ENCODE assay signal across 8 mouse cellular contexts in genomic region chr6:94773604-94774486, GRCm38 (mm10).
A peak's percentile ranks its signal among the peaks of the same experiment; 100 is the strongest.
DNase-seq lines count a peak whose midpoint lies in the region; ATAC-seq and TF ChIP-seq lines count a peak whose summit lies in the region.

No protein-coding gene starts in this region.

- peak; percentile 89 for ATAC-seq in hindbrain, embryonic 11.5 days (ENCODE audit: low FRiP score)
- ATAC-seq in cerebellum, adult (ENCODE audit: insufficient number of reproducible peaks, low FRiP score, low TSS enrichment) = no peak

- H3K9me3 ChIP-seq in hindbrain, embryonic 11.5 days (ENCODE audit: control insufficient read depth, low read length) = no peaks in the 10 kb centered on the region
- H3K9me3 ChIP-seq in midbrain, embryonic 10.5 days (replicated peaks) = no peaks in the 10 kb centered on the region; the same call in 1 of the 2 replicates

- no peaks in the 10 kb centered on the region for H3K36me3 ChIP-seq in hindbrain, embryonic 11.5 days (ENCODE audit: control insufficient read depth, insufficient read depth, low read length)
- H3K36me3 ChIP-seq in midbrain, embryonic 10.5 days = no peaks in the 10 kb centered on the region

- H3K27ac ChIP-seq in gastrocnemius, adult 2 months = peak overlapping the region; percentile 53; the same call in 1 of the 2 replicates
- peak overlapping the region; percentile 95 for H3K27ac ChIP-seq in hindbrain, embryonic 11.5 days (ENCODE audit: low read depth, low read length)
- peak overlapping the region; percentile 96 for H3K27ac ChIP-seq in midbrain, embryonic 10.5 days (replicated peaks)

- H3K9ac ChIP-seq in hindbrain, embryonic 11.5 days (ENCODE audit: low read depth, low read length) = peak overlapping the region; percentile 57

- 1% methylated on average over 27 of the region's 27 CpGs for WGBS in hindbrain, embryonic 11.5 days
- 1% methylated on average over 27 of the region's 27 CpGs for WGBS in midbrain, embryonic 10.5 days

- H3K4me3 ChIP-seq in gastrocnemius, adult 2 months = peak overlapping the region; percentile 57
- peak overlapping the region; percentile 1; the same call in 1 of the 2 replicates for H3K4me3 ChIP-seq in hindbrain, embryonic 11.5 days (ENCODE audit: low read depth, low read length)
- peak overlapping the region; percentile 42 for H3K4me3 ChIP-seq in midbrain, embryonic 10.5 days

- DNase-seq in gastrocnemius, adult 2 months = no peak
- no peak for DNase-seq in gastrocnemius, postnatal 25 days
- peak; percentile 86 for DNase-seq in ZHBTc4 (ENCODE audit: low read depth, low spot score)
- DNase-seq in hindbrain, embryonic 11.5 days (ENCODE audit: low spot score) = peak; percentile 78
- peak; percentile 85 for DNase-seq in midbrain, embryonic 10.5 days (ENCODE audit: low spot score)
- no peak for DNase-seq in adrenal gland, postnatal 14 days
- no peak for DNase-seq in urinary bladder, postnatal 4 days (ENCODE audit: low spot score in 2 of 2)

- peaks cover 8% of the 10 kb centered on the region for H3K4me1 ChIP-seq in hindbrain, embryonic 11.5 days (replicated peaks; ENCODE audit: control insufficient read depth, insufficient read depth, low read length)
- H3K4me1 ChIP-seq in midbrain, embryonic 10.5 days = peaks cover 60% of the 10 kb centered on the region

- no peak for TF ChIP-seq CTCF in gastrocnemius, adult 2 months (IDR thresholded peaks at IDR 0.05)

- no peaks in the 10 kb centered on the region for H3K27me3 ChIP-seq in hindbrain, embryonic 11.5 days (ENCODE audit: control insufficient read depth, insufficient read depth, low read length)
- H3K27me3 ChIP-seq in midbrain, embryonic 10.5 days (ENCODE audit: low read depth, poor library complexity, severe bottlenecking) = 0 out of 2 replicates have a peak, but pooled peaks cover 8% of the 10 kb centered on the region

- intact Hi-C loops in gastrocnemius, adult 2 months (cut with DNase I) = loop anchor here (10.0 kb wide), 1 partner anchor 149 kb away; no protein-coding TSS in a partner anchor

- peak overlapping the region; percentile 32 for H3K4me2 ChIP-seq in hindbrain, embryonic 11.5 days (replicated peaks; ENCODE audit: low read depth, low read length)

Comparison
In these comparisons a context has a peak if more than half of its experiments do, and no peak if none do; other contexts are left out.
1. DNase-seq: peak in ZHBTc4 (single experiment), hindbrain, embryonic 11.5 days (single experiment) and midbrain, embryonic 10.5 days (single experiment); none in gastrocnemius, adult 2 months (single experiment), gastrocnemius, postnatal 25 days (single experiment), adrenal gland, postnatal 14 days (single experiment) and urinary bladder, postnatal 4 days (0 of 2).
2. H3K4me3 ChIP-seq: peak in every context shown above with its lines; median percentile 57 in gastrocnemius, adult 2 months; 42 in midbrain, embryonic 10.5 days; 1 in hindbrain, embryonic 11.5 days.
3. Peak in every context shown above with its lines, with median percentiles within 50 percentile points of each other: H3K27ac ChIP-seq.